Mouse (Mus musculus) ZHBTc4 (cell line): ENCODE results near the gene Ccnj.

Source experiments
- DNase-seq: peaks from one replicate; pipeline ENCODE4 v3.0.0-alpha.2; 2011; ENCODE audit warnings: low read depth, low spot score

Gene Ccnj

GRCm38 (mm10) chr19:40830703-40831415 is at the start of gene Ccnj:
TSS of gene Ccnj (plus strand) at chr19:40831279.
- DNase-seq, result peak; percentile 93

- DNase-seq, result no peak
These were observed 42.9 kb upstream of the Ccnj start for GRCm38 (mm10) chr19:40788004-40788714.

- DNase-seq, result no peak
These were observed 42.4 kb upstream of the Ccnj start for GRCm38 (mm10) chr19:40788715-40789084.

DNA sequence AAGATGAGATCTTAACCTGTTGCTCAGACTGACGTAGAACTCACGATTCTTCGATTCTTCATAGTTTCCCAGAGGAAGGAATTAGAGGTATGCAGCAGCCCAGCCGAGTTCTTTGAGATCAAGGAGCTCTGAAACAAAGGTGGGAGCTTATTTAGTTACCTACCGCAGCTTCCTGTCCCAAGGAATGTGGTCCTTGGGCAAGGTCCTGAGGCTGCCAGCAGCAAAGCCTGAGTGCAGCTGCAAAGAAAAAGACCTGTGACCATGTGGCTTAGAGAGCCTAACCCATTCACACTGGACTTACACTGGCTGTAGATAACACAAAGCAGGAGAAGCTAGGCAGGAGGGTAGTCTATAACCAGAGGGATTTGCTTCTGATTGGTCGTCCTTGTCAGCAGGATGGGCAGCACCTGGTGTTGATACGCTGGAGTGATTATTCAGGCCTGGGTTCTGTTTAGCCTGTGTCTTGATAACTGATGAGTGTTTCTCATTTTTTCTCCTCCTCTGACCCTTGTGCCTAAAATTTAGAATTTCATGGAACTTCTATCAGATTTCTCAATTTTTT is 25.8 kb upstream of the Ccnj start:
- DNase-seq, result peak; percentile 66

DNA sequence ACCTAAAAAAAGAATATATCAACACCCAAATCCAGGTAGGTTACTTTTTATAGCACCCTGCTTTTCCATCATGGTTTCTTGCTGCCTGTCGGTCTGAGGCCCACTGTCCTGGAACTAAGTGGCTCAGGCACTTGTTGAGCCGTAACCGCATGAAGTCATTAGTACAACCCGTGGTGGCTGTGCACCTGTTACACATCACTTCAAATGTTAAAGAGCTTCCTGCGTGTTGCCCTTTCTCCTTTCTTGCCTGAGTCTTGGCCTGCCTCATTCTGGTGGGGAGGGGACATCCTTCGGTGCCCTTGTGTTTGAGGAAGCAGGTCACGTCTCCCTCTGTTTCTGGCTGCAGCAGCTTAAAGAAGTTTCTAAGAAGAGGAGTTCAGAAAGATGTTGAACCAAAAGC is 21.2 kb upstream of the Ccnj start:
- DNase-seq, result peak; percentile 48

GRCm38 (mm10) chr19:40811840-40812239 is 19.2 kb upstream of the Ccnj start:
- DNase-seq, result no peak

- no peak for DNase-seq
These were observed 18.3 kb upstream of the Ccnj start for GRCm38 (mm10) chr19:40812778-40813177.

- DNase-seq, result peak; percentile 12
These were observed 17.7 kb upstream of the Ccnj start for GRCm38 (mm10) chr19:40813385-40813784.

- no peak for DNase-seq
These were observed 15.4 kb upstream of the Ccnj start for GRCm38 (mm10) chr19:40815645-40816183.

DNA sequence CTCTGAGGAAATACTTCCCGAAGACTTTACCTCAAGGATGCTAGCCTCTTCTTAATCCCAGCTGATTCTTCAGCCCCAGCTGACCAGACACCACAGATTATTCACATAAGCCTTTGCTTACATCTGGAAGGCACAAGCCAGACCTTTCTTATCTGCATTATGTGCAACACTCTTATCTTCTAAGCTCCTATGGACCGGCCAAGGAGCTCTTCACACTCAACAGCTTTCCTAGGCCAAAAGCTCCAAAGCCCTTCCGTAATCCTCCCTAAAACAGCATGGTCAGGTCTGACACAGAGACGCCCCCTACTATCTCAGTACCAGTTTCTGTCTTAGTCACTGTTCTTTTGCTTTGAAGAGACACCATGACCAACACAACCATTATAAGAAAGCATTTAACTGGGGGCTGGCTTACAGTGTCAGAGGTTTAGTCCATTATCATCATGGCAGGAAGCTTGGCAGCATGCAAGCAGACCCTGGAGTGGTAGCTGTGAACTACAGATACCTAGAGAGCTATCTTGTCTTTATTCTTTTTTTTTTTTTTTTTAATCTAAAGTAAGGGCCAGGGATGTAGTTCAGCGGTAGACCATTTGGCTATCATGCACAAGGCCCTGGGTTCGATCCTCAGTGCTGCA is 13.1 kb upstream of the Ccnj start:
- DNase-seq, result no peak

- DNase-seq, result no peak
These were observed 12.3 kb upstream of the Ccnj start for GRCm38 (mm10) chr19:40818764-40819163.

DNA sequence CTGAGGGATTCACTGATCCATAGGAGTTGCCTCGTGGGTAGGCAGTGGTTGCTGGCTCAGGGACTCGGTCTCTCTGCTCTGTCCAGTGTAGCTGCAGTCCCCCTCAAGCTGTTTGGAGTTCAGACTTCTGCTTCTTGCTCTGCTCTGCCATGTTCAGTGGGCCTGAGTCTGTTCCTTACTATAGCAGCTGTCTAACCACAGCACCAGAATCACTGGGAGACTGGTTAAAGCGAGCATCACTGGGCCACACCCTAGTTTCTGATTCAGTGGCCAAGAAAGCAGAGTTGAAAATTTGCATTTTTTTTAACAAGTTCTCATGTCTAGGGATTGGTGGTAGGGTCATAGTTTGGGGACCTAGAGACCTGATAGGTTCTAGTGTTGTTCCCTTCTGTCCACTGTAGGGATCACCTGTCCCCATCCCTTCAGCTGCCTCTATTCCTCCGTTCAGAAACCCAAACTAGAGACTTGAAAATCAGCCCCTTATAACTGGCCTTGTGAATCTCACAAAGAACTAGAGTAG is 9.7 kb upstream of the Ccnj start:
- DNase-seq, result no peak

DNA sequence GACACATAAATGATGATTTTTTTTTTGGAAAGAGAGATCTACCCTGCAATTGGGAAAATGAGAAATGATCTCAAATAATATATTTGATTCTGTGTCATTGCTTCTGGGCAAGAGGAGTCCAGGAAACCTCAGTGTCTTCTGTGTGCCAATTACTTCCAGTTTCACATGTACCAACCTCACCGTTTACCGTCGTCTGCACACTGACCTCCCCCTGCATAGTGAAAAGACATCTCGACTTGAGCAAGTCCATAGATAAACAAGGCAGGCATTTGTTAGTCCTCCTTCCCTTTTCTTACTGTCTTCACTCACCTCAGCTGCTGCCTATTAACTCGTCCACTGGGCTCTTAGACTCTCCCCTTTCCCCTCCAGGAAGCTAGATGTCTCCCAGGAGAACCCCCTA is 5.4 kb upstream of the Ccnj start:
- DNase-seq, result no peak

GRCm38 (mm10) chr19:40826735-40827134 is 4.3 kb upstream of the Ccnj start:
- no peak for DNase-seq

DNA sequence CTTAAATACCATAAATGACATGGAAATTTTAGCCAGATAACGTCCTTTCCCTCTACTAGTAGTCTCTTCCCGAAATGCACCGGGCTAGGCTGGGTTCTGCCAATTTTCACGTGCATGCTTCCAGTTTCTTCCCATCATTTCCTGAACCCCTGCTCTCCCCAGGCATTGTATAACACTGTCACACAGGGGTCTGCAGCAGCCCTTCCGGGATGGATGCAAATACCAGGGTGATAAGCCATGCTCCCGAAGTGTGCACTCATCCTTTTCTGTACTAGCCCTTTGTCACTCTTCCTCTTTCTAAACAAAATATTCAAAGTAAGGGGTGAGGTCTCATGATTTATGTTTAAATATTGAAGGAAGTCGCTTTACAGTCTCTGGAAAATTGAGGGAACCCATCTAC is 881 bp upstream of the Ccnj start:
- no peak for DNase-seq

GRCm38 (mm10) chr19:40831416-40832201 is 530 bp downstream of the Ccnj start:
- DNase-seq, result peak; percentile 74

- no peak for DNase-seq
These were observed 1.3 kb downstream of the Ccnj start for GRCm38 (mm10) chr19:40832361-40832760.

- DNase-seq, result no peak
These were observed 3.4 kb downstream of the Ccnj start for GRCm38 (mm10) chr19:40834436-40834835.

GRCm38 (mm10) chr19:40838205-40838604 is 7.1 kb downstream of the Ccnj start:
- no peak for DNase-seq

GRCm38 (mm10) chr19:40840303-40840702 is 9.2 kb downstream of the Ccnj start:
- no peak for DNase-seq

GRCm38 (mm10) chr19:40841083-40841482 is 10.0 kb downstream of the Ccnj start:
- no peak for DNase-seq
